Mouse (Mus musculus): ENCODE data around the gene Tnni3k.

DNA sequence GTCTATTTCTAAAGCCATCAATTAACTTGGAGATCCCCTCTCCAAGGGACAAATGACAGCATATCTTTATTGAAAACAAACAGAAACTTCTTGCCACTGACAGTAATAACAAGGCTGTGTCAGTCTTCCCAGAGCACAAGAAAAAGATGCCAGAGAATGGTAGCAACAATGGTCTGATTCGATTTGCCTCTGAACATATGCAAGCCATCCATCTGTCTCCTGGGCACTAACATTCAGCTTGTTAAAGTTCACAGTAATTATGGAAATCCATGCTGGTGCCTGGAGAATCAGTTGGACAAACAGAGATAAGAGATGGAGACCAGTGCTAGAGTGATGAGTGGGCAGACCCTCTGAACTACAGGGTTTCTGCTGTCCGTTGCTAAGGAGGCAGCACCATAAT is 102.1 kb downstream of the Tnni3k start:
- TF ChIP-seq CTCF (IDR thresholded peaks at IDR 0.05; ENCODE audit: borderline replicate concordance, extremely low read depth, insufficient read depth, insufficient read length) = no peak
- TF ChIP-seq POLR2A (IDR thresholded peaks at IDR 0.05; ENCODE audit: borderline replicate concordance, extremely low read depth, insufficient read depth, insufficient read length, poor library complexity, severe bottlenecking) = no peak

All from brain, embryonic 14.5 days (tissue).